Mouse (Mus musculus) layer of hippocampus, adult 11-12 months (tissue): ENCODE results near the gene Zfp870.
"Not testable (repeated sequence)": the region's sequence is repeated elsewhere in the genome, so short reads cannot be mapped to it uniquely, and the experiment has no call there.

ENCODE experiments used
- DNase-seq: peaks from one replicate; pipeline ENCODE4 v3.0.0; 2022; ENCODE audit warnings: low spot score

The Zfp870 gene

GRCm38 (mm10) chr17:32871483-32871882 lies 20.0 kb downstream of the Zfp870 start:
- no peak for DNase-seq

GRCm38 (mm10) chr17:32867266-32867665 lies 24.2 kb downstream of the Zfp870 start:
- not testable (repeated sequence) for DNase-seq

DNA sequence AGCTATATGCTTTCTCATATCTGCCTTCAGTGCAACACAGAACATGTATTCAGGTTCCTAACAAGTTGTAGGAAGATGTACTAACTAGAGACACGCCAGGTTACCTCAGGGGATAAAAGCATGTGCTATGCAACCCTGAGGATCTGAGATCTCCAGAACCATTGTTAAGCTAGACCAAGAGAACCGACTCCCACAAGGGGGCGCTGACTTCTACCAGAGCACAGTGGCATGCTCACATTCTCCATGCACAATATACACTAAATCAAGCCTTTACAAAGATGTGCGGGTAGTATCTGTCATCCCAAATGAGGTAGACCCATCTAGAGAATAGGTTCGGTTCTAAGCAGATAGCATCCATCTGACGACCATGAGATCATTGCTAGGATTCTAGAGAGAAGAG lies 34.7 kb downstream of the Zfp870 start:
- not testable (repeated sequence) for DNase-seq

- DNase-seq: no peak
These were observed 39.9 kb downstream of the Zfp870 start for GRCm38 (mm10) chr17:32851581-32851980.

- no peak for DNase-seq
These were observed 50.1 kb downstream of the Zfp870 start for GRCm38 (mm10) chr17:32841388-32841787.

GRCm38 (mm10) chr17:32839083-32839802 lies 52.2 kb downstream of the Zfp870 start:
- no peak for DNase-seq

DNA sequence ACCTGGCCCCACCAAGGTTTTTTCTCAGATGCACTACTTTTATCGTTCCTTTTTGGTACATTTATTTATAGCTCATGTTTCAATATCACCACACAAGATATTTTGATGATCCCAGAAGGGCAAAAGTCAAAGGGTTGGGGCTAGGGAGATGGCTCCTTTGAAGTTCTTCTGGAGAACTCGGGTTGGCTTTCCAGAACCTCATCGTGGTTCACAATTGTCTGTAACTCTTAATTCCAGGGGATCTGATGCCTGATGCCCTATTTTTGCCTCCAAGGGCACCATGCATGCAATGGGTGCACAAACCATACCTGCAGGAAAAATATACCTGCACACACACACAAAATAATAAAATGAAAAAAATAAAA lies 61.0 kb downstream of the Zfp870 start:
- DNase-seq: no peak

- peak; percentile 85 for DNase-seq
These were observed 61.7 kb downstream of the Zfp870 start, which contains the start of gene Zfp799 for GRCm38 (mm10) chr17:32829540-32830417. Zfp799 (minus strand) TSS chr17:32830261.
